Mouse (Mus musculus): ENCODE measurements around the gene Adamtsl1. TPM values are rescaled to one million over a fixed set of nuclear protein-coding genes. Genes with fewer than 3 reads are reported as not detected.

Adamtsl1 gene
- total RNA-seq, 2 experiments from 2014 or later: not detected

GRCm38 (mm10) chr4:86020372-86021090 lies 506.6 kb downstream of the Adamtsl1 start:
- no peak for ATAC-seq (replicated peaks; ENCODE audit: low FRiP score, poor library complexity, severe bottlenecking)

- ATAC-seq (replicated peaks; ENCODE audit: low FRiP score, poor library complexity, severe bottlenecking): no peak
These were observed 510.7 kb downstream of the Adamtsl1 start for GRCm38 (mm10) chr4:86024573-86025160.

GRCm38 (mm10) chr4:86029486-86029885 lies 515.5 kb downstream of the Adamtsl1 start:
- no peak for ATAC-seq (replicated peaks; ENCODE audit: low FRiP score, poor library complexity, severe bottlenecking)

DNA sequence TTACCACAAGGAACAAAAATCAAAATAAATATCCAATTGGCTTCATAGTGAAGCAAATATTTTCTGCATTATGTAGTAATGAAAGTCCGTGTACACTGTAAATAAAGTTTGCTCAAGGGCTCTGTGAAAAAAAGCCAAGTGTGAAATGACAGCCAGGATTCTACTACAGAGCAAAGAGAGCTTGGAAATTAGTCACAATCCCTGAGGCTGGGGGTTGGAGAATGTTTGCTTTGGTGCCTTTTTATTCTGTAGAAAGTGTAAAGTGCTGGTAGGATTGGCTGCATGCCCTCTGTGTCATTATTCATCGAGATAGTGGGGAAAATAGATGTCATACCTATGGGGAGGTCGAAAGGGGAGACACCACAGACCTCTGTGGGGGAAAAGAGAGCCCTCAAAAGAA lies 516.2 kb downstream of the Adamtsl1 start:
- no peak for ATAC-seq (replicated peaks; ENCODE audit: low FRiP score, poor library complexity, severe bottlenecking)

DNA sequence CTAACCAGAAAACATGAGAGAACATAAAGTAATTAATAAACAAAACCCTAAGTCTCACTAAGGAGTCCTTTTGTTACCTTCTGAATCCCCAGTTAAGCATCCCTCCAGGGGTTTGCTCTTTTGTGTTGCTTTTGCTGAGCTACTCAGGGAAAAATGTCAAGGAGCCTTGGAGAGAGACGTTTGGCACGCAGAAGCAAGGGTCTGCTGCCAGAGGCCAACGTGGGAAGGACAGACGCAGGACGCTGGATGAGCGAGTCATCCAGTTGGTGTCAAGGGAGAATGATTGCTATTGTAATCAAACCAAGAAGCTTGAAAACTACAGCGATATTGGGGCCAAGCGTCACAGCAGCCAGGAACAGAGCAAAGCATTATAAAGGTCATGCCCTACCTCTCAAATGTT lies 517.1 kb downstream of the Adamtsl1 start:
- ATAC-seq (replicated peaks; ENCODE audit: low FRiP score, poor library complexity, severe bottlenecking): no peak

DNA sequence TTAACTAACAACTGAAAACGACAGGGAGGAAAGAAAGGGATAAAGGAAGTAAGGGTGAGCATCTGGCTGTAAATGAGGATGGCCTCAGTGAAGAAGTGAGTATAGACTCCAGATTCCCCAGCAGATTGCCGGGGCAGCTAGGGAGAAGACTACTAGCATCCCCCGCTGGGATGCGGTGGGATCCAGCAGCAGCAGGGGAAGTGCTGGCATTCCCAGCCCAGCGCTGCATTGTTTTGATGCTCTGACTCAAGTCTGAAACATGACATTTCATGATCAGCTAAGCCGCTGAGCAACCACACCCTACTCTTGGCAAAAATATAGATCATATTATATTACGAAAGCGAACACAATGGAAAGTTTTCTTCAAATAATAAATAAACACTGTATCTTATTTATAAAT lies 526.9 kb downstream of the Adamtsl1 start:
- no peak for ATAC-seq (replicated peaks; ENCODE audit: low FRiP score, poor library complexity, severe bottlenecking)

DNA sequence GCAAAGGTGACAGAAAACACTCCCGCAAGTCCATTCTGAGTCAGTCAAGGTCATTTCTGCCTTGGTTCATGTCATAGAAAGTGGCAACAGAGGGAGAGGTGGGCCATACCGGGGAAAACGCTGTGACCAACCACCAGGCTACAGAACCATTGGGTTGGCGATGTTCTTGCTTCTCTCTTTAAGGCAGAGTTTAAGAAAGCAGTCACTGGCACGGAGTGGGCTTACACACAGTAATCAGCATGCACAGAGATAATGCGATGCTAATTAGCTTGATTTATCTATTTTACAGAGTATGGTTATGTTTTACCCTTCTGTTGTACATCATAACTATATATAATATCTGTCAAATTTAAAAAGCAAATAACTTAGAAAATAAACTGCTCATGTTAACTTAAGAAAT lies 531.5 kb downstream of the Adamtsl1 start:
- no peak for ATAC-seq (replicated peaks; ENCODE audit: low FRiP score, poor library complexity, severe bottlenecking)

DNA sequence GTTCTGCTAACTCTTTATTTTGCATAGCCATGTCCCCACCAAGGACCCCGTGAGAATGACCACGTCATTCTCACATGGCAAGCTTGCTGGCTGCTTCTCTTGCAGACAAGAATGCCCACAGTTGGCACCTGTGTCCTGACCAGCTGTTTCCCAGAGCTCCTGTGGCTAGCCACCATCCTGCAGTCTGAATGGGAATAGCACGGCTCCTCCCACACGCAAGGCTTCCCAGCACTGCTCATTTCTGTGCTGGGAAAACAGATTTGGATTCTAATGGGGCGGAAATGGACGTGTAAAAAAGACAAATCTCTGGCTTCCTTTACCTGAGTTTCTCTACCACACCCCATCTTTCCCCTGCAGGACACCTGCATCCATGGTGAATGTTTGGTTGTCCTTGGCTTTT lies 531.9 kb downstream of the Adamtsl1 start:
- ATAC-seq (replicated peaks; ENCODE audit: low FRiP score, poor library complexity, severe bottlenecking): no peak

- no peak for ATAC-seq (replicated peaks; ENCODE audit: low FRiP score, poor library complexity, severe bottlenecking)
These were observed 532.9 kb downstream of the Adamtsl1 start for GRCm38 (mm10) chr4:86046881-86047280.

DNA sequence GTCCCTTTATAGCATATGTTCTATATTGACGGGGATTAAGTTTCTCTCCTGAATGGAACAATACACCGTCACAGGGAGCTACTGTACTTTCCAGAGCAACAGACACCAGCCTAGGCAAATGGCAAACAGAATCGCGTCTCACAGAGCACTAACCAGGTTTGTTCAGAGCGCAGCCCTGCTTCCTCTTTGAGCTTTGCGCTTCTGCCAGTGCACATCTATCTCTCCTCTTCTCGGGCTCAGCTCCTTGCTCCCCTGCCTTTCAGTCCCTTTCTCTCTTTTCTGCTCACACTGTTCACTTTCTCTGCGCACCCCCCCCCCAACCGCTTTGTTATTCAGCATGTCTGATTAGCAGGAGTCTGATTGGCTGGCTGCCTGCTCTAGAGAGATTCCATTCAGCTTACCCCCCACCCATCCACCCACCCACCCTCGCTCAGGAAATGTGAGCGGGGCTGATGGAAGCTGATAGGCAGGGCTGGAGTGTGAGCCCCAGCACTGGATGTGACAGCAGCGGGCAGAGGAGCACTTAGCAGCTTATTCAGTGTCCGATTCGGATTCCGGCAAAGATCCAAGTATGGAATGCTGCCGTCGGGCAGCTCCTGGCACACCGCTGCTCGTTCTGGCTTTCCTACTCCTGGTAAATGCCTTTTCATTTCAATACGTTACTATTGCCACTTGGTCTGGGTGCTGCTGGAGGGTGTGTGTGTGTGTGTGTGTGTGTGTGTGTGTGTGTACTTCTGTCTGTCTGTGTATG lies 539.7 kb downstream of the Adamtsl1 start:
- ATAC-seq (replicated peaks; ENCODE audit: low FRiP score, poor library complexity, severe bottlenecking): no peak

DNA sequence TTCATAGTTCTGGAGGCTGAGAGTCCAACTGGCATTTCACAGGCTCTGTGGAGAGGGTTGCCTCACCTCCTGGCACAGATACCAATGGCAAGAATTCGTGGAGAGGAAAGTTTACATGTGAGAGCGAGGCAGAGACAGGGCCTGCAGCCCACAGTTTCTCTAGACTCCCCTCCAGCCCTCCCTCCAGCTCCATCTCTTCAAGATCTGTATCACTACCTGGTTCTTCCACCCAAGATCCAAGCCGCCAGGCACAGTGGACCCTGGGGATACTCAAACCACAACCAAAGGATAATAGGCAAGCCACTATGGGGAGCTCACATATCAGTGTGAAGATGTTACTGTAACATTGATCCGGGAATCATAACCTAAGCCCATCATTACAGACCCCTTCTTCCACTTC lies 546.6 kb downstream of the Adamtsl1 start:
- no peak for ATAC-seq (replicated peaks; ENCODE audit: low FRiP score, poor library complexity, severe bottlenecking)

DNA sequence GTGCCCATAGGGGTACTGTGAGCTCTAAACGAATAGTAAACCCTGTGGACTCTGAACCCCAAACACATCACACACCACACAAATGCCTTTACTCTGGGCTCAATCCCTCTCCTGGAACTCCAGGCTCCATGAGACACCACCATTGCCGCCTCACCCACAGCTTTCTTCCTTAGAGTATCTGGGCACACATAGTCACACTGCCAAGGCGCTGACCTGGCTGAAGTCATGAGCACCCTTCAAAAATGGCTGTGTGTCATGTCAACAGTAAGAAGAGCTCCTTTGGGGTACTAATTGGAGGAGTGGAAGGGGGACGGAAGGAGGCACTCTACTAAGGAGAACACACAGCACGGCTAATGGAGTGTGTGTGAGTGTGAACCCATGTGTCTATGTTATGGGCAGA lies 554.4 kb downstream of the Adamtsl1 start:
- ATAC-seq (replicated peaks; ENCODE audit: low FRiP score, poor library complexity, severe bottlenecking): no peak

DNA sequence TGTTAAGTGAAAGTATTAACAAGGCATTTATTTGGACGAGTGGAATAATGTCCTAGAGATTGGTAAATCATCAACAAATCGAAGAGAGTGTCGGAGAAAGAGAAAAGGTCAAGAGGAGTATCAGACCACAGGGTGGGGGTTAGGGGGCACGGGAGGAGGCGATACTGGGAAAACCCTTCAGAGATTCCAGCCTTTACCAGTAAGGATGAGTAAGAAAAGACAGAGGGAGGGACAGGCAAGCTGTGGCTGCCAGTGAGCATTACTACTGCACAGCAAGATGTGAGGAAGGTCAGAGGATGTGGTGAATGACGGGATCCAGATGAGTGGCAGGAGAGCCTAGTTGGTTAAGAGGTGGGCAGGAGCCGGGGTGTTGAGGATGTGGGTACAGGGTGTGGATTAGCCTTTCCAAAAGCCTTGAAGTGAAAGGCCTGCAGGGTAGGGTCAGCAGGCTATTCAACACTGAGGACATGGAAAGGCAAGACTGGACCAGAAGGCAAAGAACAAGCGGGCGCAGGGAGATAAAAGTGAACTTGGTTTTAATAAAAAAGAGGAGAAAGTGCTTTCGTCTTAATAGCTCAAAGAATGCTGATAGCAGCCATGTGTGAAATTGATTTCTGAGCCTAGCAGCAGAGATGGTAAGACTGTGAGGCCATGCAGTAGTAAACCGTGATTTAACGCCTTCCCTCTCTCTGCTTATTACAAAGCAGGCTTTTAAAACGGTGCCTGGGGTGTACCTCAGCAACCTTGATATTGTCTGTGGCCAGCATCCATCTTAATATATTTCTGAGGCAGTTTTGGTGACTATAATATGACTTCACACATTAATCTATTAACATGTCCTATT lies 555.1 kb downstream of the Adamtsl1 start:
- no peak for ATAC-seq (replicated peaks; ENCODE audit: low FRiP score, poor library complexity, severe bottlenecking)

- no peak for ATAC-seq (replicated peaks; ENCODE audit: low FRiP score, poor library complexity, severe bottlenecking)
These were observed 560.9 kb downstream of the Adamtsl1 start for GRCm38 (mm10) chr4:86074871-86075270.

GRCm38 (mm10) chr4:86077355-86077754 lies 563.4 kb downstream of the Adamtsl1 start:
- no peak for ATAC-seq (replicated peaks; ENCODE audit: low FRiP score, poor library complexity, severe bottlenecking)

DNA sequence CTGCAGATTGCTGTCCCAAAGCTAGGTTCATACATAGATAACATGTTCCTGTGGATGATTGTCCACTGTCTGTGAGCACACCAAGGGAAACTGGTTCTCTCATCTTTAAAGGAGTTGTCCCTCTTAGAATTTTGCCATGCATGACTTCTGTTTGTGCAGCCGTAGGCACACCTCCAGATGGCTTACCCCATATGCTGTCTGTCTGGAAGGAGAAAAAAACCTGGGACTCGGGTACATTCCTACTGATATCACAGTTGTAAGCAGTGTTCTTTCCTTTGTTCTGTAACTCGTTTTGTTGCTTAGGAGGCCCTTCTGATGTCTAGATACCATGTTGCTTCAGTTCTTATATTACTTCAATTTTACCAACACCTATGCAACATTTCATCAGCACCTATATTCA lies 563.9 kb downstream of the Adamtsl1 start:
- no peak for ATAC-seq (replicated peaks; ENCODE audit: low FRiP score, poor library complexity, severe bottlenecking)

DNA sequence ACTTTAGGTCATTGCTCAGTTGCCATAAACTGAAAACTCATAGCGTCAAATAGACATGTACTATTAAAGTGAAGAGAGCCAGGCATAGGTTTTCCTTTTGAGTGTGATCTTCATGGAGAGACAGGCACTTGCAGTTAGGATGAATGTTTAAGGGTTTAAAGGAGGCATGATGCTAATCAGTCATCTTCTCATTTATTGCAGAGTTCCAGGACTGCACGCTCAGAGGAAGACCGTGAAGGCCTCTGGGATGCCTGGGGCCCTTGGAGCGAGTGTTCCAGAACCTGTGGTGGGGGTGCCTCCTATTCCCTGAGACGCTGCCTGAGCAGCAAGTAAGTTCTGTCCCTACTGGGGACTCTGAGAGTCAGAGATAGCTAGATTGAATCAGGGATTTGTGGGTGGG lies 573.5 kb downstream of the Adamtsl1 start:
- ATAC-seq (replicated peaks; ENCODE audit: low FRiP score, poor library complexity, severe bottlenecking): no peak

GRCm38 (mm10) chr4:86103207-86103606 lies 589.2 kb downstream of the Adamtsl1 start:
- ATAC-seq (replicated peaks; ENCODE audit: low FRiP score, poor library complexity, severe bottlenecking): no peak

DNA sequence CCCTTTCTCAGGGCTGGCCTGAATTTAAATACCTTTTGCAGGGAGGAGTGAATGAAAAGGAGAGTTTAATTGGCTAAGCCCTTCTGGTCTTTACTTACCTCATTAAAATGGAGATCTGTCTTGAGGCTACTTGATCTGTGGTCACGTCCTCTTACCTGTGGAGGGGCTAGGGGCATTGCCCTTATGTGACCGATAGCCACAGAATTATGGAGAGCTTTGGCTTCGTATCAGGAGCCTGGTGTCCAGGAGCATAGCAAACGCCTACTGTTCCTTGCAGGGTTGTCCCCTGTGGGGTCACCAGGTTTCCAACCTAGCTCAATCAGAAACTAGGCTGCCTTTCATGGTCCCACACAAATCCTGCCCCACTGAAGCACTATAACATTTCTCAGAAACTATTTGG lies 594.4 kb downstream of the Adamtsl1 start:
- ATAC-seq (replicated peaks; ENCODE audit: low FRiP score, poor library complexity, severe bottlenecking): no peak

- no peak for ATAC-seq (replicated peaks; ENCODE audit: low FRiP score, poor library complexity, severe bottlenecking)
These were observed 605.1 kb downstream of the Adamtsl1 start for GRCm38 (mm10) chr4:86119067-86119466.

All from erythroid progenitor cell, adult 5-6 weeks (primary cell).